Mouse (Mus musculus): Measurements from ENCODE around the gene Nckap5.

DNA sequence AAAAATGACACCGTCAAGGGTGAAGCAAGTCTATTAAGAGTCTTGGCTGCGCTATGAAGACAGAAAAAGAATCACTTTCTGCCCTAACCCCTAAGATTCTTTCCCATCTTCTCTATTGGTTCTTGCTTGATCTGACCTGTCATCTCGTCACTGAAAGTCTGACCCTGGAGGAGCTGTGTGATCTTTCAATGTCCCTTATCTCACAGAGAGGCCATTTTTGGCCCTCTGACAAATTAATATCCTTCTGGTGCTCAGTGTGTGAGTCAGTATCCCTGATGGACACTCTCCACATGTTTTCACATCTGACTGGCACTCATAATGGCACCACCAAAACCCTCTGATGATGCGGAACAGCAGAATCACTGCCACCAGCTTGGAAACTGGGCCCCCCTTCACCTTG lies 736.3 kb downstream of the Nckap5 start:
- TF ChIP-seq CTCF (IDR thresholded peaks at IDR 0.05; ENCODE audit: low read depth) (no peak), EP300 (IDR thresholded peaks at IDR 0.05; ENCODE audit: low read depth) (no peak)

All from liver, embryonic 14.5 days (tissue).